Mouse (Mus musculus): Measurements from ENCODE around the gene Apobr.
A peak's percentile ranks its signal among the peaks of the same experiment; 100 is the strongest.

Apobr gene

DNA sequence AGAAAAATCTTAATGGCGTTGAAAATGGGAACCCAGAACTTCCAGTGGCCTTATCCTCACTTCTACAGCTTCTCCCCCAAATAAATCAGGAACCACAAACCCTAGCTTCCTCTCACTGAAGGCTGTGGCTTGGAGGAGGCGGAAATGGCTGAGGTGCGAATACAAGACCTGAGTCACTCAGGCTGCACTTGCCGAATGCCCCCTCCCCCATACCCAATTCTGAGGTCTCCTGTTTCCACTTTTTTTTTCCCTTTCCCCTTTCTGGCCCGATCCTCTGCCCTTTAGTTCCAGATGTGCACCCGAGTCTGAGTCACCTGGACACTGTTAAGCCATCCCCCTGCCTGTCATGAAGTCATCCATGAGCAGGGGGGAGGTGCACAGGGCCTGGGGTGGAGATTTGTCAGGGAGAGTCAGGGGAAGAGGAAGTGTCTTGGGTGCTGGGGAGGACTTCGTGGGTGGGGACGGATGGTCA, at the start of gene Apobr:
Gene Apobr, plus strand, starts transcription at position 437 of the 472 bp plus-strand sequence.
- peak; percentile 45 for DNase-seq (ENCODE audit: low spot score)

DNA sequence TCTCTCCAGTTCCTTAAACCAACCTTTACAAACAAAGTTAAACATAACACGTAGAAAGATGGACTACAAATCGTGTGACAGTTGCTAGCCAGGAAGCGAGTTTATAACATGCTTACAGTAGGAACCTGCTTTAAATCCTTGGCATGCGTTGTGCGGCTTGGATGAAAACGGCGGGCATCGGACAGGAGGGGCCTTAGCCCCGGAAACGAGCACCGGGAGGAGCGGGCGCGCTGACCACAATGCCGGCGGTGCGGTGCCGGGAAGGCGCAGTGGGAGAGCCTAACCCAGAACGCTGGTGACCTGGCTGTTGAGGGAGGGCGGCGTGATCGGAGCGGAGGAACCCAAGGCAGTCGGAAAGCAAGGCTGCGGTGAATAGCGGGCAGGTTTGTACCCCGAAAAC, 49.0 kb upstream of the Apobr start:
- no peak for DNase-seq (ENCODE audit: low spot score)

DNA sequence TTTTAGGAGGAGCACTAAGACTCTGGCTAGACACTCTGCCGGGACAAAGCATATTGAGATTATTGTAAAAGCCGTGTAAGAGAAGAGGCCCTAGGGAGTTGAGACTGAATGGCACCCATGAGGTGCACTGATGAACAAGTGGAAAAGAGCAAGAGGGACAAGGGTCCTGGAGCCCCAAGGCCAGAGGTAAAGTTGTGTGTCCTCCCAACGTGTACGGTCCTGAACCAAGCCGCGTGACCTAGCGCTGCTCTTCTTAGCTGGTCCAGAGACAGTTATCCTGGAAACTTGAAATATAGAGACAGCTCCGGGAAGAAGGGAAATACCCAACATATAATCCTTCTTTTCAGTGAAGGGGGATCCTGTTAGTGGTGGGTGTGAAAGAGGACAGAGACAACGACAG, 48.3 kb upstream of the Apobr start:
- no peak for DNase-seq (ENCODE audit: low spot score)

DNA sequence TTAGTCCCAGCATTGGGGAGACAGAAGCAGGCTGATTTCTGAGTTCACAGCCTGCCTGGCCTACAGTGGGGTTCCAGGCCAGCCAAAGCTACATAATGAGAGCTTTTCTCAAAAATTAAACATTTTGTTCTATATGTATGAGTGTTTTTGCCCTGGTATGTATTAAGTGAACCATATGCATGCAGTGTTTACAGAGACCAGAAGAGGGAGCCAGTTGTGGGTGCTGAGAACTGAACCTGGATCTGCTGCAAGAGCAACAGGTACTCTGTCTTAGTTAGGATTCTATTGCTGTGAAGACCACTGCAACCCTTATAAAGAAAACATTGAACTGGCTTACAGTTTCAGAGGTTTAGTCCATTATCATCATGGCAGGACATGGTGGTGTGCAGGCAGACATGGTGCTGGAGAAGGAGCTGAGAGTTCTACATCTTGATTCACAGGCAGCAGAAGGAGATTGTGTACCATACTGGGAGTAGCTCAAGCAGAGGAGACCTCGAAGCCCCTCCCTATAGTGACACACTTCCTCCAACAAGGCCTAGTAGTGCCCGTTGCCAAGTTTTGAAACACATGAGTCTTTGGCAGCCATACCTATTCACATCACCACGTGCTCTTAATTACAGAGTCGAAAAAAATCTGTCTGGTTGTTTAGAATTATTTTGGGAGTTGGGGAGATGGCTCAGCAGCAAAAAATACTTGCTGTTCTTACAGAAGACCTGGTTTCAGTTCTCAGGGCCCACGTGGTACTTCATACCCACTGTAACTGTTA, 46.7 kb upstream of the Apobr start:
- DNase-seq (ENCODE audit: low spot score) = no peak

DNA sequence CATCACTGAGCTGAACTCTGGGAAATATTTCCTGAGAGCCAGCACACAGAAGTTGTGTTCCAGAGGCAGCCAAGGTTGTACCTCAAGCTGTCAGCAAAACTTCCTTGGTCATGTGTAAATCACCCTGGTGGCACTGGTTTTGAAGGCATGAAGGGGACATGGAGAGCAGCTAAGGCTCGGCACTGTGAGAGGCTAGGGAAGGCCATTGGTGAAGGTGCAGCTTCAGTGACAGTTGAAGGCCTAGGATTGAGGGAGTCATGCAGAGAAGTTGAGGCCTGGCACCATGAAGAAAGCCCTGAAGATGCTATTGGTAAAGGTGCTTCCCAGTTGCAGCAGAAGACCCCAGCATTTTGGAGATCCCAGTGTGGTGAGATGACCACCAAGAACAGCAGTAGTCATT, 43.1 kb upstream of the Apobr start:
- no peak for DNase-seq (ENCODE audit: low spot score)

DNA sequence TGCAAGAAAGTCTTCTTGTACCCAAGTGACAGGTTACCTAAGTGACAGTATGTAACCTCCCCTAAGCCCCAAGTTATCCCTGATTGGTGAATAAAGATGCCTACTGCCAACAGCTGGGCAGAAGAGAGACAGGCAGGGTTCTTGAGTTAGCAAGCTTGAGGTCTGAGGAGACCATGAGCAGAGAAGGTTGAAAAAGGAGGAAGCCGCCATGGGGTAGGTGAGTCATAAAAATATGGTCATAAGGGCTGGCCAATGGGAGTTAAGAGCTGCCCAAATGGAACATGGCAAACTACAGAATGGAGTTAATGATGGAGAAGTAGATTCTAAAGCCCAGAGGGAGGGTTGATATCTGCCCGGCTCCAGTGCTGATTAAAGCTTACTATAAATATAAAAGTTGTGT, 39.1 kb upstream of the Apobr start:
- no peak for DNase-seq (ENCODE audit: low spot score)

DNA sequence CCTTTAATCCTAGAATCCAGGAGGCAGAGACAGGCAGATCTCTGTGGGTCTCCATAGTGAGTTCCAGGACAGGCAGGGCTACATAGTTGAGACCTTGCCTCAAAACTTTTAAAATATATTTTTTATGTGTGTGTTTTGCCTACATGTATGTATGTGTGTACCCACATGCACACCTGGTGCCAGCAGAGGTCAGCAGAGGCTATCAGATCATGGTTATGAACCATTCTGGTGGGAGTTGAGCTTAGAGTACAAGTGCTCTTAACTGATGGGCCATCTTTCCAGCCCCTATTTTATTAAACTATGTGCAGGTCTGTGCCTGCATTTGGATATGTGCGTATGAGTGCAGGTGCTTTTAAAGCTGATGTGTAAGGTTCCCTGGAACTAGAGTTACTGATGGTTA, 29.9 kb upstream of the Apobr start:
- DNase-seq (ENCODE audit: low spot score) = no peak

DNA sequence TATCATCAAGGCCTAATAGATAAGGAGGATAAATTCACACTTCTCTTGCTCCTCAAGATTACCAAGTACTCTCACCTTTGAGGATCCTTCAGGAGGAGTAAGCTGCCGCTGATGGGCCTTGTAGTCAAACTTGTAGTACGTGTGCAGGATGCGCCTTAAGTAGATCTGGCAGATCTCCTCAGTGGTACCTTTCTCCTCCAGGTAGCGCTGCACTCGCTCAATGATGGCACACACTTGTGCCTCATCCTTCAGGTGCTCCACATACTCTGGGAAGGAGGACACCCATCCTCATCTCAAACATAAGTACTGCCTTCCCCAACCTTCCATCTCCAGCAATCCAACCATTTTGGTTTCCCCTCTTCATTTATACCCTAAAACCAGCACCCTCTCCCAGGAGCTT, 28.1 kb upstream of the Apobr start:
- DNase-seq (ENCODE audit: low spot score) = no peak

DNA sequence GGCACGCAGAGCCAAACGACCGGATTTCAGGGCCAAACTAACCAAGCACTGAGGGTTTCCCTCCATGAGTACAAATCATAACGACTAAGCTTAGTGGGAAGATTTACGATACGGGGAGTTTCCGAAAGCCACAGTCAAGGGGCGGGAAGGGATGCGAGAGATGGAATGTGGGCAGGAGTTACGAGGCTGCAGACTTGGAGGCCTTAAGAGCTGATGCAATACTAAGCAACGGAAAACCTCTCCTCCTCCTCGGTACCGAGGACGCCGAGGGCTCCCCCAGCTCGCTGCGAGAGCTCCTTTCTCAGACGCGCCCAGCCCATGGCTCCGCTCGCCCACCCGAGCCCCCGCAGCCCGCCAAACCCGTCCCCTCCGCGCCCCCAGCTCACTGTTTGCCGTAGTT, 19.0 kb upstream of the Apobr start:
- no peak for DNase-seq (ENCODE audit: low spot score)

DNA sequence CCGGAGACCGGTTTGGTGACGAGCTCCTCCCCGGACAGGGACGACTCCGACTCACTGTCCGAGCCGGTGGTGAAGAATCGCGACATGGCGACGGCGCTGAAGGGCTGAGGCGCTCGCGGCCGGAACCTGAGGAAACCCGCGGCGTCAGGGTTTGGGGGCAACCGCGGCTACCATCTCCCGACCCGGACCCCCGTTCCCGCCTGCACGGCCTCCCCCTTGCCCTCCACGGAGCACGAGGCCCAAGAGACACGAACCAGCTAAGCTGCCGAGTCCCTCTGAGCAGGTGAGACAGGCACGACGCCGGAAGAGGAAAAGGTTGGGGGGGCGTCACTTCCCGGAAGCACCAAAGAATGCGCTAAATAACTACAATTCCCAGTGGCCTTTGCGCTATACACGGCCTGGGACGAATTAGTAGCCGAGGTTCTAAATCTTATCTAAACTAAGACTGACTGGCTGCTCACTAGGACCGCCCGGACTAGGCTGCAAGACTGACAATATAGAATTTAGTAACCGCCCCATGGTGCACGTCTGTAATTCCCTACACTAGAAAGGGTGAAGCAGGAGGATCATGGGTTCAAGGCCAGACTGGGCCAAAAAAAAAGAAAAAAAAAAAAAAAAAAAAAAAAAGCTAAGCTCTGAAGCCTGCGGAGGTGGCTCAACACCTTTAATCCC, 18.5 kb upstream of the Apobr start, which contains the start of gene Eif3c:
Gene Eif3c, minus strand, starts transcription at position 318 of the 672 bp plus-strand sequence.
- peak; percentile 92 for DNase-seq (ENCODE audit: low spot score)

DNA sequence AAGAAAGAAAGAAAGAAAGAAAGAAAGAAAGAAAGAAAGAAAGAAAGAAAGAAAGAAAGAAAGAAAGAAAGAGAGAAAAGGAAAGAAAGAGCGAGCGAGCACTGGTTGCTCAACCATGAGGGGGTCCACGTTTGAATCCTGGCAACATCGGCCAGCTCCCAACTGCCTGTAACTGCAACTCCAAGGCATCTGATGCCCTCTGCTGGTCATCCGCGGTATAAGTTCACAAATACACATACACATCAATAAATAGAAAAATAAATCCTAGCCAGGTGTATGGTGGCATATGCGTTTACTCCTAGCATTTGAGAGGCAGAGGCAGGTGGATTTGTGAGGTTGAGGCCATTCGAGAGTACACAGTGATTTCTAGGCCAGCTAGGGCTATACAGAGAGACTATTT, 7.8 kb upstream of the Apobr start:
- peak; percentile 52 for DNase-seq (ENCODE audit: low spot score)

DNA sequence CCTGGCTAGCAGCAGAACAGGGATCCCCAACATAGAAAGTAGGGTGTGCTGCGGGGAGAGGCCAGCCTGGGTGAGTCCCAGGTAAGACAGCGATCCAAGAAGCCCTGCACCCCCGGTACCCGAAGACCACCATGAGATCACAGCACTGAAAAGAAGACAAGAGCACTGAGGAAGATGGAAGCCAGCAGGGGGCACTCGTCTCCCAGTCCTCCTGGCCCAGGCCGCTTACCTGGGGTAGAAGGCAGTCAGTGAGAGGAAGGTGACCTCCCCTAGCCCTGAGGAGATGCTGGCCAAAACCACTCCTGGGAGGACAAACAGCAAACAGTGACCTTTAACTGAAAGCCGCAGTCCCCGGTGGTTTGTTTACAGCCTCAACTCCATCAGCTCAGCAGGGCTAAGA, 5.6 kb upstream of the Apobr start:
- peak; percentile 60 for DNase-seq (ENCODE audit: low spot score)

DNA sequence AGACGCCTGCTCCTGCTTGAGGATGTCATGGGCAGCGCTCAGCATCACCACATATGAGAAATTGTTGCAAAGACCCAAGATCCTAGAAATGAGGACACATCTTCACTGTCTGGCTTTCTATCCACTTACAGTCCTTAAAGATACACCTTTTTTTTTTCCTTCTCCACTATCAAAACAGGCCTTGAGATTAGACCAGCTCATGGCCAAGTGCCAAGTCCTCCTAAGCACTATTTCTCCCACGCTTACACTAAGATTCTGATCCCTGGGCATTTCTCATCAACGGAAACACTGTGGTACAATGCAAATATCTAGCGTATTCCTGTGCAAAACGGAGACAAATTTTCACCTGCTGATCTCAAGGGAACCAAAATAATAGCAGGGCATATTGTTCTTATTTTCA, 3.1 kb upstream of the Apobr start:
- DNase-seq (ENCODE audit: low spot score) = no peak

DNA sequence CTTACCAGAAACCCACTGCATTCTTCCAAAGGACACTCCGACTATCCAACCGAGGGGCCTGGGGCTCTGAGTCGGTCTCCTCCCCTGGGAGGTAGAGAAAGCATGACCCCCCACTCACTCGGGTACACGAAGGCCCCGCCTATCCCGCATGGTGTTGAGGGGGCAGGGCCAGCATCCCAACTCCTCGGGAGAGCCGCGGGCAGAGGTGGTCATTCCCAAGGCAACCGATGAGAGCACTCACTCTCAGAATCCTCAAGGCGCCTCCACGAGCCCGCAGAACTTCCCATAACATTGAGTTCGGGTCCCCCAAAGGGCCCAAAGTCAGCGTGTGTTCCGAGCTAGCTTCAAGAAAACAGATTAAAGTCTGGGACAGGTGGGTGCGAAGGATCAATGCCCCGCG, 2.0 kb upstream of the Apobr start:
- no peak for DNase-seq (ENCODE audit: low spot score)

DNA sequence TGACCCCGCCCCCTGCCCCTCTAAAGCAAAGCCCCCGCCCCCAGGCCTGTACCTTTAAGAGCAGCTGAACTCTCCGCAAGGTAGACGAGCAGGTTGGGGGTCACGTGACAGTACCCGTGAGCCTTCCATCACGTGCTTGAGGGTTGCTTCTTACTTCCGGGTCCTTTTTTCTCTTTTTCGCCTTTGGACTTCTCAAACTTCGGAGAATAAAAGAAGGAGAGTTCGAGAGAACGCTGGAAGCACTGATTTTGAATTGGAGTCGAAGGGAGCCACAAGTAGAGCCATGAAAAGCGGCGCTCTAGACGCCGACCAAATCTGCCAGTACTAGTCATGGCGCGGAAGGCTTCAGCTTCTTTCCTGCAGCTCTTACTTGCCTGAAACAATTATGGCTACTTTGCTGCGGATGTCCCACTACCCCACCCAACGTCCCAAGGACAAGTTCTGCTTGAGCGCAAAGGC, 1.5 kb upstream of the Apobr start:
- DNase-seq (ENCODE audit: low spot score) = peak; percentile 91

DNA sequence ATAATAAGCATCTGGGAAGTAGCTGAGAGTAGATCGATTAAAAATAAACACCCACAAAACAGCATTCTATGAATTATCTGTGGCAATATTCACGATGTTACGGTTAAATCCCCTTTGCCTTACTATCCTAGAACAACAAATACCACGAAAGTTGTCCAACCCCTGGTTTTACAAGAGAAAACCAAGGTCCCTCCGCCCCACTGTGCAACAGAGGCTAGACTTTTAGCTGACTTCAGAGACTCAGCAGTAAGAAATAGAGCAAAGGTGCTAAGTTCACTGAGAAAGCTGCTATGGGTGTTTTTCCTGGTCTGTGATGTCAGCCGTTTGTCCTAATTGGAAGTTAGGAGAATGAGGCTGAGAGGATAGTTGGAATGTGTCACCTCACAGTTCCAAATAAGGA, 981 bp upstream of the Apobr start:
- DNase-seq (ENCODE audit: low spot score) = no peak

DNA sequence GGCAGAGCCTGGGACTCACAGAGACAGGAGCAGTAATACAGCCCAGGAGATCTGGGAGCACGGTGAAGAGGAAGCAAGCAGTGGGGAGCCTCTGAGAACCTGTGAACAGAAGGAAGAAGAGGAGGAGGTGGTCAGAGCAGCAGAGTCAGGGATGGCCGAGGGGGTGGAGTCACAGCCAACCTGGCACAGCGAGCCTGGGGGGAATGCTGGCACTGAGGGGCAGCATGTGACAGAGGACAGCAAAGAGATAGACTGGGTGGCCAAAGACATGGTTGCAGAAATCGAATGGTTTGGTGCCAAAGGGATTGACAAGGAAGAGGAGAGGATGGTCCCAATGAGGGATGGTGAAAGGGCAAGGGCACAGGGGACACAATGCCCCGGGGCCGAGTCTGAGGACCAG, 975 bp downstream of the Apobr start, which contains the start of gene Cln3:
Gene Cln3, minus strand, starts transcription at position 101 of the 400 bp plus-strand sequence.
- no peak for DNase-seq (ENCODE audit: low spot score)

DNA sequence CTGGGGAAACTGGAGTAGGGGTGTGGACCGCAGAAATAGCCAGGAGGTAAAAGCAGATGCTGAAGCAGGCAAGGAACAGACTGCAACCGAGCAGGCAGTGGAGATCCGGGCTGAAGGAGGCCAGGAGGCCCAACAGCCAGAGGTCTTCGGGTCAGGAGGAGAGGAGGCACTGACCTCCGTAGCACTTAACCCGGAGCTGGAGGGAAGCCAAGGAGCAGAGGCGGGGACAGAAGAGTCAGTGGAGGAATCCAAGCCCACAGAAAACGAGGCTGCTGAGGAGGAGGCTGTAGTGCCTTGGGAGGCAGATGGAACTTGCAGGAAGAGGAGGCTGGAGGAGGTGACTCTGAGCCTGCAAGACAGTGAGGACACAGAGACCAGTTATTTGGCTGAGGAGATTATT, 2.1 kb downstream of the Apobr start:
- peak; percentile 70 for DNase-seq (ENCODE audit: low spot score)

DNA sequence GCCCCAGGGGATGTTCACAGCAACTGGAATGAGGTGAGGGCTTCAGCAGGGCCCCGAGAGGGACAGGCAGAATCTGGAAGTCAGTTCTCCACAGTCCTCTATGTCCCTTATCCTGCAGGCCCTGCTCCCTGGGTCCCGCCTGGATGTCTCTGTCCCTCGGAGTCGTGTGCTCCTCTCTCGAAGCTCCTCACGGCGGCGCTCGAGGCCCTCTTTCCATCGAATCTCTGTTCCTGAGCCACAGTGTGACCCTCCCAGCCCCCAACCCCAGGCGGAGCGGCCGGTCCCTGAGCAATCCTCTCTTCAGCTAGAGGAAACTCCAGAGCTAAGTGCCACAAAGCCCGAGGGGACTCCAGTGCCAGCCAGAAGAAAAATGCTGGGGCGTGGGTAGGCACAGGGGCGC, 3.0 kb downstream of the Apobr start:
- DNase-seq (ENCODE audit: low spot score) = peak; percentile 63

DNA sequence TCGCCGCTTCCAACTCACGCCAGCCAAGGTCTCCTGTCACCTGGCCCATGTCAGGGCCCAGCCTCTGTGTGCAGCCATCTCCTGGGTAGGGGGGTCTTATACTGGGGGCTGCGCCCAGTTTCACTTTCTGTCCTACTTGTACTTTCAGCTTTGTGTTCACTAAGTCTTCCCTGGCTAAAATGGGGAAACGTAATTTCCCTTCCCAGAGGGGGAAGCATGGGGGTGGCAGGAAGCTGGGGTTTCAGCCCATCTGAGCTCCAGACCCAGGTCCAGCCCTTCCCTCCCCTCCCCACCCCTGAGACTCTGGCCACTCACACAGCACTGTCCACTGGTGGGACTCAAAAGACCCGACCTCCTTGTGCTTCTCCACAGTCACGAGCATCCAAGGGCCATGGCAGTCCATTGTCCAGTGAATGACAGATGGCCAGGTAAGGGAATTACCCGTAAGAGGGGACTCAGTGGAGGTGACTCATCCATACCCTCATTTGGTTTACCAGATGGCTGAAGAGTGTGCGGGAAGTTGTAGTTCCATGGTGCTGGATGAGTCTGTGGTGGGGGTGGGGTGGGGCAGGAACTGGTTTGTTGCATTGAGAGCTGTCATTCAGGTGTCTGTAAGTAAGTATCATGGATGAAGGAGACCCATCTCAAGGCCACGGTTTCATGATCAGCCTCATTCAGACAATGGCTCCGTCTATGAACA, 10.3 kb downstream of the Apobr start, which contains the start of gene Il27:
Gene Il27, minus strand, starts transcription at position 80 of the 700 bp plus-strand sequence.
- DNase-seq (ENCODE audit: low spot score) = no peak

DNA sequence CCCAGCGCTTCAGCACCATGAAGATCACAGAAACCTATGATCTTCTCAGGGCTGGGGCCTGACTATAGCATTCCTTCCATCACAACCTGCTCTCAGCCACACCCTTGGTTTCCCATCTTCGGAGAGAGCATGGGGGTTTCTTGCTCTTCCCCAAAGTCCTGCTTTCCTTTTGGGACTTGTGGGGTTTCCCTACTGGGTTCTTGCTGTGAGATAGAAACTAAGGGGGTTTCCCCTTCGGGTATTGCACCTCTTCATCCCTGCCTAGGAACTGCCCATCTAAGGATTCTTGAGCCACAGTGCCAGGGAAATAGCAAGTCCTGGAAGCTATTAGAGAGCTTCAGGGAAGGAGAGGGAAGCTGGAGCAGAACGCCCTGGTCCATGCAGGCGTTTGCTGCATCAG, 11.1 kb downstream of the Apobr start:
- DNase-seq (ENCODE audit: low spot score) = no peak

DNA sequence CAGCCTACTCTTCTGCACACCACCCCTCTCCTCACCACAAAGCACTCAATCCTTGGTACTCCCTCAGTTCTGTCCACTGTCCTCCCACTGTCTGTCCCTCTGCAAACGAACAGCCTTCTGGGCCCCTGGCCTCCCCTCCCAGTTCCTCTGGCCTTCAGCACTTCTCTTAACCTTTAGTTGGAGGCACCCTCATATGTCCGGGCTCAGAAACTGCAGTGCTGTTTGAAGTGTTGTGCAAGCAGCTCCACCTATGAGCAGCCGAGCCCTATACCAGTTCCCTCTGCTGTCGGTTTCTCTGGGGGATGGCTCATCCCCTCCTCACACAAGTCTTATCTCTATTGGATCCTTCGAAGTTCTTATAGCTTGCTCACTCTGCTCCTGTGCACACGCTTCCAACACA, 11.7 kb downstream of the Apobr start:
- no peak for DNase-seq (ENCODE audit: low spot score)

DNA sequence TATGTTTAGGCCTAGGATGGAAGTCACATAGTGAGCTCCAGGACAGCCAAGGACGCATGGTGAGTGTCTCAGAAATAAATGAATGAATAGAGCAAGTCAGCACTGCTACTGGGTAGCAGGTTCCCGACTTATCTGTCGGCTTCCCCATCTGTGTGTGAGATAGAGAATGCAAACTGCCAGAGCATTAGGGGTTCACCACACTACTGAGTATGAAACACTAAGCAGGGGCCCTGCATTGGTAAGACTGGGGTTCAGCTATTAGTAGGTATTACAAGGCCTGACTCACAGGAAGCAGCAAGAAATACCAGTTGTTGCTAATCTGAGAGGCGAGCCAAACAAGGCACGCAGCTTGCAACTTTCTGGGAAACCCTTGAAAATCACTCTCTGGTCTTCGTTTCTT, 14.2 kb downstream of the Apobr start:
- no peak for DNase-seq (ENCODE audit: low spot score)
